Mouse (Mus musculus) cerebellum, postnatal 10 days (tissue): ENCODE results near the gene Spata31d1b.
"Not testable (repeated sequence)": the region's sequence is repeated elsewhere in the genome, so short reads cannot be mapped to it uniquely, and the experiment has no call there.

ENCODE experiments used
- DNase-seq, 2 experiments: peaks; one replicate each; pipeline ENCODE4 v3.0.0; 2021; ENCODE audit warnings: mixed read lengths in 2 of 2

Spata31d1b gene

GRCm38 (mm10) chr13:59711984-59712383 is at the start of gene Spata31d1b:
TSS of gene Spata31d1b (plus strand) at chr13:59712284.
- DNase-seq: not testable (repeated sequence)

- DNase-seq: no peak
Observed at GRCm38 (mm10) chr13:59663939-59664712, 48.0 kb upstream of the Spata31d1b start.

GRCm38 (mm10) chr13:59667763-59668162 is 44.3 kb upstream of the Spata31d1b start:
- no peak for DNase-seq

- DNase-seq: no peak
Observed at GRCm38 (mm10) chr13:59668501-59669093, 43.5 kb upstream of the Spata31d1b start.

GRCm38 (mm10) chr13:59669946-59670345 is 42.1 kb upstream of the Spata31d1b start:
- DNase-seq: no peak

- DNase-seq: no peak
Observed at GRCm38 (mm10) chr13:59671521-59671920, 40.6 kb upstream of the Spata31d1b start.

- peak in 1 of 2 experiments; percentile 30 for DNase-seq
Observed at GRCm38 (mm10) chr13:59672248-59672647, 39.8 kb upstream of the Spata31d1b start.

- DNase-seq: no peak
Observed at GRCm38 (mm10) chr13:59673597-59673996, 38.5 kb upstream of the Spata31d1b start.

- DNase-seq: peak in 1 of 2 experiments; percentile 36
Observed at GRCm38 (mm10) chr13:59674215-59674614, 37.9 kb upstream of the Spata31d1b start.

GRCm38 (mm10) chr13:59674761-59675150 is 37.3 kb upstream of the Spata31d1b start:
- peak; percentile 46 to 51 for DNase-seq

GRCm38 (mm10) chr13:59675151-59676011 is 36.7 kb upstream of the Spata31d1b start, which contains the start of gene Golm1:
TSS of gene Golm1 (minus strand) at chr13:59675811.
- peak; percentile 83 to 86 for DNase-seq

GRCm38 (mm10) chr13:59676316-59677229 is 35.5 kb upstream of the Spata31d1b start:
- DNase-seq: no peak

- no peak for DNase-seq
Observed at GRCm38 (mm10) chr13:59679306-59679705, 32.8 kb upstream of the Spata31d1b start.

GRCm38 (mm10) chr13:59679908-59680307 is 32.2 kb upstream of the Spata31d1b start:
- DNase-seq: no peak

- DNase-seq: no peak
Observed at GRCm38 (mm10) chr13:59682629-59683028, 29.5 kb upstream of the Spata31d1b start.

- DNase-seq: no peak
Observed at GRCm38 (mm10) chr13:59685236-59685635, 26.8 kb upstream of the Spata31d1b start.

GRCm38 (mm10) chr13:59688338-59688770 is 23.7 kb upstream of the Spata31d1b start:
- DNase-seq: peak; percentile 74 to 76

- DNase-seq: no peak
Observed at GRCm38 (mm10) chr13:59689313-59689712, 22.8 kb upstream of the Spata31d1b start.

GRCm38 (mm10) chr13:59689843-59690242 is 22.2 kb upstream of the Spata31d1b start:
- DNase-seq: no peak

- no peak for DNase-seq
Observed at GRCm38 (mm10) chr13:59690576-59690975, 21.5 kb upstream of the Spata31d1b start.

GRCm38 (mm10) chr13:59691478-59691877 is 20.6 kb upstream of the Spata31d1b start:
- DNase-seq: no peak

GRCm38 (mm10) chr13:59694008-59694407 is 18.1 kb upstream of the Spata31d1b start, which contains the start of gene 4921517D22Rik:
TSS of gene 4921517D22Rik (minus strand) at chr13:59694108.
- DNase-seq: no peak
